Mouse (Mus musculus) intestine, postnatal 0 days (tissue): Measurements from ENCODE around the gene Apbb1. TPM values are rescaled to one million over a fixed set of nuclear protein-coding genes. Genes with fewer than 3 reads are reported as not detected.

ENCODE experiments used
- ATAC-seq: fragments of 200-750 bp; cut with Nextera tagmentation; 2 replicates; pipeline ENCODE4 v1.8.0; 2017; ENCODE audit warnings: mild to moderate bottlenecking, moderate TSS enrichment, moderate library complexity
- H3K27ac ChIP-seq: fragments of 300-500 bp; sonication (generic); 2 replicates; pipeline ENCODE4 v1.5.1; 2014; ENCODE audit warnings: mild to moderate bottlenecking, low read depth, low read length, moderate library complexity
- H3K27me3 ChIP-seq: fragments of 300-500 bp; sonication (generic); replicated peaks from 2 replicates; pipeline ENCODE4 v1.6.1; 2014; ENCODE audit warnings: low read length, mixed read lengths; ENCODE audit not compliant: control insufficient read depth, insufficient read depth
- H3K36me3 ChIP-seq: fragments of 300-500 bp; sonication (generic); 2 replicates; pipeline ENCODE4 v1.6.1; 2014; ENCODE audit warnings: mild to moderate bottlenecking, moderate library complexity; ENCODE audit not compliant: control insufficient read depth, insufficient read depth
- H3K4me1 ChIP-seq: fragments of 300-500 bp; sonication (generic); replicated peaks from 2 replicates; pipeline ENCODE4 v1.6.1; 2014; ENCODE audit warnings: antibody characterized with exemption, low read length, mixed read lengths; ENCODE audit not compliant: control insufficient read depth, insufficient read depth
- H3K4me2 ChIP-seq: fragments of 300-500 bp; sonication (generic); replicated peaks from 2 replicates; pipeline ENCODE4 v1.6.1; 2014; ENCODE audit warnings: low read depth, mild to moderate bottlenecking, moderate library complexity
- H3K4me3 ChIP-seq: fragments of 300-500 bp; sonication (generic); 2 replicates; pipeline ENCODE4 v1.5.1; 2014; ENCODE audit warnings: low read depth, low read length
- H3K9ac ChIP-seq: fragments of 300-500 bp; sonication (generic); 2 replicates; pipeline ENCODE4 v1.6.1; 2014; ENCODE audit warnings: mild to moderate bottlenecking, low read depth, low read length
- H3K9me3 ChIP-seq: fragments of 300-500 bp; sonication (generic); 2 replicates; pipeline ENCODE4 v1.6.1; 2016; ENCODE audit warnings: mixed run types; ENCODE audit not compliant: control insufficient read depth
- CTCF ChIP-seq: sonication (generic); IDR thresholded peaks from 2 replicates; pipeline ENCODE4 v1.5.1; 2016; ENCODE audit warnings: low read depth, mild to moderate bottlenecking, control low read depth, antibody characterized with exemption, moderate library complexity
- WGBS: fragments of 180-500 bp; shearing (Covaris S2); extraction: QIAGEN DNeasy Blood & Tissue Kit; methylation state at CpG from one replicate; pipeline ENCODE4 v1.1.7; 2014; 5-methylcytosine and 5-hydroxymethylcytosine counted together
- polyA plus RNA-seq: library from polyadenylated mRNA; unstranded; fragments of >200 nt; fragmentation: Nextera tagmentation; extraction: Ambion mirVana; gene quantifications from 2 replicates; pipeline ENCODE4 v1.2.1, GENCODE M21; 2015

Apbb1 gene
- polyA plus RNA-seq, 1 experiment from 2014 or later, result 14.0 TPM

GRCm38 (mm10) chr7:105557671-105558070, 23.8 kb downstream of the Apbb1 start:
- H3K36me3 ChIP-seq, result peaks cover 7% of the 10 kb centered on the region; the same call in 1 of the 2 replicates
- ATAC-seq, result no peak
- H3K27ac ChIP-seq, result no peak overlapping the region
- no peak overlapping the region for H3K9ac ChIP-seq
- WGBS, result 80% methylated on average over 11 of the region's 11 CpGs
- no peaks in the 10 kb centered on the region for H3K4me1 ChIP-seq
- H3K4me2 ChIP-seq, result no peak overlapping the region
- no peaks in the 10 kb centered on the region for H3K9me3 ChIP-seq
- no peak for TF ChIP-seq CTCF
- no peak overlapping the region for H3K4me3 ChIP-seq
- no peaks in the 10 kb centered on the region for H3K27me3 ChIP-seq

DNA sequence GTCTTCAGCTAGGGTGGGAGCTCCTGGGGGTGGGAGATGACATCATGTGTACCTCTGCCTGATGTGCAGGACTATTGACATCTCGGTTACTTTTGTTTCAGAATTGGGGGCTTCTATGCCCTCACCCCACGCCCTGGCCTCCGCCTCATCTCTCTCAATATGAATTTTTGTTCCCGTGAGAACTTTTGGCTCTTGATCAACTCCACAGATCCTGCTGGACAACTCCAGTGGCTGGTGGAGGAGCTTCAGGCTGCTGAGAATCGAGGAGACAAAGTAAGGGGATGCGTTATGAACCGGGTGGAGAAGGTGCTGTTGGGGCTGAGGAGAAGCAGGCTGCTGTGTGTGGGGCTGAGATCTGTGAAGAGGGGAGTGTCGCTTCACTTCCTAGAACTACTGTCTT, 25.0 kb downstream of the Apbb1 start:
- WGBS, result 86% methylated on average over 8 of the region's 8 CpGs
- no peak for ATAC-seq
- no peak for TF ChIP-seq CTCF
- no peak overlapping the region for H3K4me3 ChIP-seq
- H3K4me2 ChIP-seq, result no peak overlapping the region
- no peak overlapping the region for H3K9ac ChIP-seq
- H3K4me1 ChIP-seq, result no peaks in the 10 kb centered on the region
- H3K27ac ChIP-seq, result no peak overlapping the region
- no peaks in the 10 kb centered on the region for H3K9me3 ChIP-seq
- H3K27me3 ChIP-seq, result no peaks in the 10 kb centered on the region
- H3K36me3 ChIP-seq, result peaks cover 7% of the 10 kb centered on the region; the same call in 1 of the 2 replicates

- no peak for TF ChIP-seq CTCF
- H3K27ac ChIP-seq, result no peak overlapping the region
- no peak overlapping the region for H3K4me3 ChIP-seq
- no peaks in the 10 kb centered on the region for H3K27me3 ChIP-seq
- H3K4me2 ChIP-seq, result no peak overlapping the region
- peaks cover 7% of the 10 kb centered on the region; the same call in 1 of the 2 replicates for H3K36me3 ChIP-seq
- no peaks in the 10 kb centered on the region for H3K4me1 ChIP-seq
- no peak for ATAC-seq
- no peaks in the 10 kb centered on the region for H3K9me3 ChIP-seq
- 89% methylated on average over 10 of the region's 10 CpGs for WGBS
- no peak overlapping the region for H3K9ac ChIP-seq
Measured at GRCm38 (mm10) chr7:105555571-105555970, 25.9 kb downstream of the Apbb1 start.

- no peak; the same call in 1 of the 2 replicates for TF ChIP-seq CTCF
- H3K4me3 ChIP-seq, result peak within 1 kb of the TSS; percentile 63
- peaks cover 7% of the 10 kb centered on the region; the same call in 1 of the 2 replicates for H3K36me3 ChIP-seq
- peak within 1 kb of the TSS; percentile 56 for H3K9ac ChIP-seq
- peak within 1 kb of the TSS; percentile 11; the same call in 1 of the 2 replicates for H3K27ac ChIP-seq
- no peaks in the 10 kb centered on the region for H3K9me3 ChIP-seq
- peak; percentile 91 for ATAC-seq
- WGBS, result 3% methylated on average over 26 of the region's 26 CpGs
- H3K27me3 ChIP-seq, result no peaks in the 10 kb centered on the region
- peak within 1 kb of the TSS; percentile 96 for H3K4me2 ChIP-seq
- no peaks in the 10 kb centered on the region for H3K4me1 ChIP-seq
Measured at GRCm38 (mm10) chr7:105554212-105554942, 27.1 kb downstream of the Apbb1 start, which contains the start of gene Smpd1. TSS of gene Smpd1 (plus strand) at chr7:105554360.

DNA sequence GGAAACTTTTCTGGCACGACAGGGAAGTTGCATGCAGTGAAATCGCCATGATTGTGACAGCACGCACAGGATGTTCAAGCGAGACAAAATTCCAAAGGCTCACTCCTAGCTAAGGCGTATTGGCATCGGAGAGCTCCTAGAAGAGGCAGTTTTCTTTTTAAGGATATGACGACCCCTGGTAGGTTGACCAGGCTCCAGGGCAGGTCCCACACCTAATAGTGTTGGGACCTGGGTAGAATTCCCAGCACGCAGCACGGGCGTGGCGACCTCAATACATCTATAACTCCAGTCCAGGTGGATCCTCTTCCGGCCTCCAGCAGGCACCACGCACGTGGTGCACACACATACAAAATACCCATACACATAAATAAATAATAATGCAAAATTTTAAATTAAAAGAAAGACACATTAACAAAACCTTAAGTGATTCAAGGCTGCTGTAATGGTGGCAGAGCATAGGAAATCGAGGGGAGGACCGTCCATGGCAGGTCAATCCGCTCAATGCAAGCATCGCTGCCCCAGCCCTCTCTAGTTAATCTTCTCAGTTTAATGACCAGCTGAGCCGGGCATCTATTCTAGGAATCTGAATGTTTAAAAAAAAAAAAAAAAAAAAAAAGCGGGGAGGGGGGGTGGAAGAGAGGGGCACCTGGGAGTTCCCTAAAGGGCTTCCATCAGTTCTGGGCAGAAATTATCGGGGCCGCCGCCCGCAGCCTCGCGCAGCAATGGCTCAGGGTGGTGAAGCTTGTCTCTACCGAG, 27.8 kb downstream of the Apbb1 start:
- TF ChIP-seq CTCF, result no peak
- Histone ChIP-seq H3K4me3 (peak overlapping the region; percentile 63), H3K9ac (peak overlapping the region; percentile 56), H3K4me1 (no peaks in the 10 kb centered on the region), H3K27ac (no peak overlapping the region), H3K36me3 (peaks cover 7% of the 10 kb centered on the region; the same call in 1 of the 2 replicates), H3K27me3 (no peaks in the 10 kb centered on the region), H3K4me2 (peak overlapping the region; percentile 96), H3K9me3 (no peaks in the 10 kb centered on the region)
- ATAC-seq, result no peak
- WGBS, result 32% methylated on average over 26 of the region's 27 CpGs

- peak; percentile 61 for TF ChIP-seq CTCF
- Histone ChIP-seq H3K4me3 (no peak overlapping the region), H3K27me3 (no peaks in the 10 kb centered on the region), H3K9me3 (no peaks in the 10 kb centered on the region), H3K4me1 (no peaks in the 10 kb centered on the region), H3K9ac (no peak overlapping the region), H3K4me2 (no peak overlapping the region), H3K27ac (no peak overlapping the region), H3K36me3 (no peaks in the 10 kb centered on the region)
- WGBS, result 46% methylated on average over 6 of the region's 6 CpGs
- no peak for ATAC-seq
Measured at GRCm38 (mm10) chr7:105549035-105549434, 32.4 kb downstream of the Apbb1 start.
